Mouse (Mus musculus) adrenal gland, adult (tissue): Measurements from ENCODE around the gene Magi2.
A peak's percentile ranks its signal among the peaks of the same experiment; 100 is the strongest.
"Not testable (repeated sequence)": the region's sequence is repeated elsewhere in the genome, so short reads cannot be mapped to it uniquely, and the experiment has no call there.

Source experiments
- DNase-seq, 2 experiments: peaks; one replicate each; pipeline ENCODE4 v3.0.0; 2022 to 2023; ENCODE audit warnings: low spot score in 1 of 2; ENCODE audit not compliant: inconsistent age in 2 of 2

Gene Magi2

GRCm38 (mm10) chr5:19226866-19227243 lies at the start of gene Magi2:
Gene Magi2 (plus strand): TSS chr5:19227036.
- no peak for DNase-seq

DNA sequence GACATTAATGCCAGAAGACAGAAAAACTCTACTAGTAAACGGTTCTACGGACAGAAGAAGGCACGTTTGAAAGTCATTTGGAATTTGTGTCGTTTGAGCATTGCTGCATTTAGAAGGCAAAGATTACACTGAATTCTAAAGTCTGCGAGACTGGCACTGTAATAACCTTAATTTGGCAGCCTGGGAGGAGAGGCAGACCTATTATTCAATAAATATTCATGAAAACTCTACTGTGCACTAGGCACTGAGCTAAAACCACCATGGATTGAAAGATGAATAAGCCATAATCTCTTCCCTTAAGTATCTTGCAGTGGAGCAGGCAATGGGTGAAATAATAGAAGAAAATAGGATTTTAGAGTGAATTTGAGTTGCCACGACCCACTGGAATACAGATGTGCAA lies 48.2 kb upstream of the Magi2 start:
- DNase-seq: no peak

- DNase-seq: no peak
Measured at GRCm38 (mm10) chr5:19186175-19186574, 40.7 kb upstream of the Magi2 start.

- DNase-seq: no peak
Measured at GRCm38 (mm10) chr5:19211665-19212064, 15.2 kb upstream of the Magi2 start.

DNA sequence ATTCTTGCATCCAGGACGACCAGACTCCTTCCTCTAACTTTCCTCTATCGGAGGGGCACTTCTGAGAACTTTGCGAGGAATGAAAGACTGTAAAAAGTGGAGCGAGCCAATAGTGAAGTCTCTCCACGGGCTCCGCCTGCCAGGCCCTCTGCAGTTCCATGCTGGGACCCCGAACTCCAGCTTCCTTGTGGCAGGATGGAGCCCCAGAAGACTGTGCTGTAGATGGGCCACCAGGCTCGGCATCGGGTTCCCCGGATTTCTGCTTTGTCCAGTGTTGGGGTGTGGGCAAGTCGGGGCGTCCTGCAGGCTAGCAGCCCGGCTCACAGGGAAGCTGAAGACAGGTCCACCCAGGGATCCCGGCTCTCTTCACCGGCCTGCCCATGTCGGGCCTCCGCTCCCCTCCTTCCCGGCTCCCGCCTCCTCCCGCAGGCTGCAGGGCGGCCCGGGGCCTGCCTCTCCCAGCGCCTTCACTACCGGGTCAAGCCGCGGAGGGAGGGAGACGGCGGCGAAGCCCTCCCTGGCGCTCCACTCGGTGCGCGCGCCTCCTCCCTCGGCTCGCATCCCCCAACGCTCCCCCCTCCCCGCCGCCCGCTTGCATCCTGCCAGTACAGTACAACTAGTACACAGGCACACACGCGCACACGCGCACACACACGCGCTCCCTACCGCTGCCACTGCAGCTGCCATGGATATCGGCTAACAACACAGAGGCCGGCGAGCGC lies 531 bp upstream of the Magi2 start:
- peak; percentile 89 to 93 for DNase-seq

DNA sequence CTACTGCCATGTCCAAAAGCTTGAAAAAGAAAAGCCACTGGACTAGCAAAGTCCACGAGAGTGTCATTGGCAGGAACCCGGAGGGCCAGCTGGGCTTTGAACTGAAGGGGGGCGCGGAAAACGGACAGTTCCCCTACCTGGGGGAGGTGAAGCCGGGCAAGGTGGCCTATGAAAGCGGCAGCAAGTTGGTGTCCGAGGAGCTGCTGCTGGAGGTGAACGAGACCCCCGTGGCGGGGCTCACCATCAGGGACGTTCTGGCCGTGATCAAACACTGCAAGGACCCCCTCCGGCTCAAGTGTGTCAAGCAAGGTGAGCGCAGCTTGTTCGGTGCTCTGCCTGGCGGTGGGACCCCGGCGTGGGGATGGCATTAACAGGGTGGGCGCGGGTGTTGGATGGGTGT lies 445 bp downstream of the Magi2 start:
- DNase-seq: peak in 1 of 2 experiments; percentile 55

DNA sequence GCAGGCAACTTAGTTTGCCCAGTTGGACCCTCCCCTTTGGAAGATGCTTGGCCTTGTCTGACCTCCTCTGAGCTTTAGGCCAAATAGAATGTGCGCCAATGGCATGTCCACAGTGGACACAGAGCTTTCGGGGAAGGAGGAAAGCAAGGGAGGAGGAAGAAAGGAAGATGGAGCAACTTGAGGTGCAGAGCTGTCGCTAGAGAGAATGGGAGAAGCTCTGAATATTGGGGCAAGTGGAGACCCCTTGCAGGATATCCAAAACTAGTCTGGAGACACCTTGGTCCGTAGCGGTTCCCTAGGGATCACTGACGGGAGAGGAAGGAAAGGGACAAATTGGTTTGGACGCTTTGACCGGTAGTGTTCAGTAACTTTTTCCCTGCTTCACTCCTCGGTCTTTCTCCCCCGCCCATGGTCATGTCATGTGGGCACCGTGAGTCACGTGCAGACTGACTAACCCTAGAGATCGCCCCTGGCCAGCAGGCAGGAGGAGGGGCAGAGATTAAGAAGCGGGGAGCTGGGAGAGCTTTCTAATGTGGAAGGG lies 1.0 kb downstream of the Magi2 start:
- DNase-seq: peak; percentile 86 to 92

- no peak for DNase-seq
Measured at GRCm38 (mm10) chr5:19241797-19242196, 15.0 kb downstream of the Magi2 start.

- peak; percentile 63 to 84 for DNase-seq
Measured at GRCm38 (mm10) chr5:19246426-19246825, 19.6 kb downstream of the Magi2 start.

GRCm38 (mm10) chr5:19247266-19247665 lies 20.4 kb downstream of the Magi2 start:
- DNase-seq: no peak

- no peak for DNase-seq
Measured at GRCm38 (mm10) chr5:19262816-19263215, 36.0 kb downstream of the Magi2 start.

- peak; percentile 13 to 66 for DNase-seq
Measured at GRCm38 (mm10) chr5:19264627-19265026, 37.8 kb downstream of the Magi2 start.

GRCm38 (mm10) chr5:19292581-19292980 lies 65.7 kb downstream of the Magi2 start:
- no peak for DNase-seq

- DNase-seq: no peak
Measured at GRCm38 (mm10) chr5:19306656-19307055, 79.8 kb downstream of the Magi2 start.

- no peak for DNase-seq
Measured at GRCm38 (mm10) chr5:19309870-19310269, 83.0 kb downstream of the Magi2 start.

- DNase-seq: no peak
Measured at GRCm38 (mm10) chr5:19322532-19322931, 95.7 kb downstream of the Magi2 start.

DNA sequence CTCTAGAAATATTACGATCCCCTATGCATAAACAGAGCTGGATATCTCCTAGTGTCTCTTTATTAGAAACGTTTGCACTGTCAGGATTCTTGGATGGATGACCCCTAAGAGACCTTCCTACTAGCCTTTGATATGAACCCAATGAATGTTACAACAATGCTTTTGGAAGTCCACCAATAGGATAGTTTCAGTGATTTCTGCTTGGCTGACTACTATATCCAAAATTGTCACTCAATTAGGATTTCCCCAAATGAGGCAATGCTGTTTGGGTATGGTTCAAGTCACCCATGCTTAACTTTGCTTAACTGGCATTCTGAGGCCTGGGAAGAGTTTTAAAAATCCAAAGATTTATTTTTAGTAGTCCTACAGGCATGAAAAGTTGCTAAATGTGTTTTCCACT lies 110.7 kb downstream of the Magi2 start:
- no peak for DNase-seq

- no peak for DNase-seq
Measured at GRCm38 (mm10) chr5:19368175-19368574, 141.3 kb downstream of the Magi2 start.

DNA sequence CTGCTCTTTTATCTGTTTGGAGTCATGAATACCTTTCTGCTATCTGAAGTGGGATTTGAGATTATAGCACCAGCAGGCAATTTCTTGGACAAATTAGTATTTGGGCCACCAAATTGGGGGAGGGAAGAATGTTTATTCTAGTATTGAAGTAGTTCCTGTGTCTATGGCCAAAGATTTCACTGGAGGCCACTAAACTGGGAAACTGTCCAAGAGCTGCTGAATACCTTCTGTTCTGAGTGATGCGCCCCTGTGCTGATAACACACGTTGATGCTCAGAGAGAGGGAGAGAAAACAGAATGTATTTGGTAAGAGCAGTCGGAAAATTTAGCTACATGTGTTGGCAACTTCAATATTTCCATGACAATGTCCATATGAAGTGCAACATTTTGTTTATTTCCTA lies 169.0 kb downstream of the Magi2 start:
- DNase-seq: no peak

DNA sequence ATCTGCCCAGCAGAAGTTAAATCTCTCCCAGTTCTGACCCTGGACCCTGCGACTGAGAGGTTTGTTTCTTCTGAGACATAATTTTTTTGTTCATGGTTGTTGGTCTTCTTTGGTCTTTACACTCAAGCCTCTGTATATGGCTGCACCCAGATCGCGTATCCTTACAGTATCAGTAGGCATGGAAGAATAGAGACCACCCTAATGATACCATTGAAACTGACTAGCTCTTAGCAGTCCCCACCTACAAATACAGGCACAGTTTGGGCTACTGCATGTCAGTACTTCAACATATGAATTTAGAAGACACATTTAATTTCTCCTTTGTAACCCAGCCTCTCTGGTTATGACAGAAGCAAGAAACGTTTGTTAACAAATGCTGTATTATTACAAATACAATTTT lies 173.5 kb downstream of the Magi2 start:
- DNase-seq: no peak

DNA sequence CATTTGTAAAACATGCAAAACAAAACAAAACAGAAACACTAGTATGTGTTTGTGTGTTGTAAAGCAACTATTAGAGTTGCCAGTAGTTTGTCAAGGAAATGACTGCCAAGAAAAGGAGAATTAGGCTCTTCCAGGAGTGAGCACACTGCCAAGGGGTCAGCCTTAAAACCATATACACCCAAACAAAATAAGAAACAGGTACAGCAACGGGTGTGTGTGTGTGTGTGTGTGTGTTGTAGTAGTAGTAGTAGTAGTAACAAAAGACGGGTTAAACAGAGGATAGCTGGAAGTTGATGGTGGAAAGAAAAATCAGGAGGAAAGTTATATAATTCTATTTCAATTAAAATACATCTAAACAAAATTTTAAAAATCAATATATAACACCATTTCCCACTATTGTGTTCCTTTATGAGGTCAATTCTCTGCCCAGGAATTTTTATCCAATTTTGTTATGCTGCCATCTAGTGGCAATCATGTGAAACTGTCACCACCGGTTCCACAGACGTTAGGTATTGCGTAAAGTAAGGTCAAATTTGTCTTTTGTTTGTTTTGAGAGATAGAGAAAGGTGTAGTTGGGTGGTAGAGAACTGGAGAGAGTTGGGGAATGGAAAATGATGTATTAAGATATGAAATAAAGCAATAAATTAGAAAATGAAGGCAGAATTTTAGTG lies 174.0 kb downstream of the Magi2 start:
- peak in 1 of 2 experiments; percentile 40 for DNase-seq

GRCm38 (mm10) chr5:19404268-19404667 lies 177.4 kb downstream of the Magi2 start:
- not testable (repeated sequence) for DNase-seq
